Mouse (Mus musculus): ENCODE results near the gene Dlx2.

GRCm38 (mm10) chr2:71545401-71545881 lies 1.1 kb downstream of the Dlx2 start:
- no peak for TF ChIP-seq CTCF (IDR thresholded peaks at IDR 0.05; ENCODE audit: low read depth, low read length)
- no peak for TF ChIP-seq POLR2A (IDR thresholded peaks at IDR 0.05; ENCODE audit: borderline replicate concordance, low read depth, low read length)

All from bone marrow macrophage, adult 2 months (primary cell).